Mouse (Mus musculus) CD4-positive, CD25-positive, alpha-beta regulatory T cell, adult 9 weeks (primary cell): Measurements from ENCODE around the gene Nbl1. TPM values are rescaled to one million over a fixed set of nuclear protein-coding genes. Genes with fewer than 3 reads are reported as not detected.

Experiments
- polyA plus RNA-seq: library from polyadenylated mRNA; unstranded; fragments of 100-300 nt; shearing (Covaris generic); gene quantifications from one replicate; pipeline ENCODE4 v1.2.1, GENCODE M21; 2017

Gene Nbl1
- 0.76 TPM for polyA plus RNA-seq

DNA sequence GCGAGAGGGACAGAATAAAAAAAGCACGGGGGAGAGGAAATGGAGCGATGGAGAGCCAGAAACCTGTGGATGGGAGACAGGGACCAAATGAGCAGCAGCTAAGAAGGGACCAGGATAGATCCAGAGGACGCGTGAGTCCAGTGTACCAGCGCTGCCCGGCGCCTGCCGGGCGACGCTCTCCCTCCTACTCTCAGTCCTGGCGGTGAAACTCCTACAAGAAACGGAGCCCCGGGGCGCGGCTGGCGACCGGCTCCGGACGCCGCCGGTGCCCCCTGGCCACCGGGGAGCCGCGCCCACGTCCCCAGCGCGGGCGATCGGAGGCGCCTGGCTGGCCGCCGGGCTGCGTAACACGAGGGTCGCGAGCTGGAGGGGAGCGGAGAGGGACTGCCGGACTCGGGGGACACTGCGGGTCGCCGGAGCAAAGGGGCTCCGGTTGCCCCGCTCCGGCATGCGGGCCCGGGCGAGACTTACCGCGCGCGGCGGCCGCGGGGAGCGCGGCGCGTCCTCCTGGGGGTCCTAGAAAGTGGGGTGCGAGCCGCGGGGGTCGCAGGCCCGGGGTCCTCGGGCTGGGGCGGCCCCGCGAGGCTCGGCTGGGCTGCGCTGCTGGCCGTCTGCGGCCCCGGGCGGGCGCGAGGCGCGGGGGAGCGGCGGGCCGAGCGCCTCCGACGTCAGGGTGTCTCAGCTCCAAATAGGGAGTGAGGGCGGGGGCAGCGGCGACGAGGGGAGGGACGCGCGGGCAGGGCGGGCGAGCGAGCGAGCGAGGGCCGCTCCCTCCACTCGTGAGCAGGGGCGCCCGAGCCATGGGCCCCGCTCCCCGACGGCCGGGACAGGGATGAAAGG, at the start of gene Nbl1:
TSS of gene Nbl1 (minus strand) at position 638 of the 840 bp plus-strand sequence.

DNA sequence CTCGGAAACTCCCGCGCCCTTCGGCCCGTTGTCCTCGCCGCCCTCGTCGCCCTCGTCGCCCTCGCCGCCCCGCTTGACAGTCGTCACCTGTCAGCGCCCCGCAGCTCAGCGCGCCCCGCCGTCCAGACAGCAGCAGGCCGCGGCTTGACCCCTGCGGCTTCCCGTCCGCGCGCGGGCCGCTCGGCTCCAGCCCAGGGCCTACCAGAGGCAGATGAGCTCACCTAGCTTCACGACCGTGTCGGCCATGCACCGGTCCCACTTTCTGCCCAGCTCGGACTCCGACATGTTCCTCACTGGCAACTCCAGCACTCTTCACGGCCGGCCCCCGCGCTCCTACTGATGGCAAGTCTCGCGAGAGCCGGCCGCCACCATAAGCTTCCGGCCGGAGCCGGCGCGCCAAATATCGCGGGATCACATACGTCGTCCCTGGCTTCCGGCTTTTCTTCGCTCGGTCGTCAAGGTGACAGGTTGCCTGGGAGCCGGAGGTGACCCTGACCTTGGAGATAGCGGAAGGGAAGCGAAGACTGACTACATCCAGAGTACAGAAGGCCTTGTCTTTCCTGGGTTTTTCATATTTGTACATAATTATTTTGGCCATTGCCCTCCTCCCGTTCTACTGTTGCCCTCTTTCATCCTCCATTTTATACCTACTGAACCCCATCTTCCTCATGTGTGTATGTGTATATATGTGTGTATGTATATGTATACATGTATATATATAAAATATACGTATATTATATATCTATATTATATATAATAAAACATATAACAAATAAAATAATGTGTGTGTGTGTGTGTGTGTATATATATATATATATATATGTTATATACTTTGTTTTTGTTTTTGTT, 38.1 kb upstream of the Nbl1 start, which contains the start of gene Minos1:
TSS of gene Minos1 (minus strand) at position 413 of the 849 bp plus-strand sequence.

DNA sequence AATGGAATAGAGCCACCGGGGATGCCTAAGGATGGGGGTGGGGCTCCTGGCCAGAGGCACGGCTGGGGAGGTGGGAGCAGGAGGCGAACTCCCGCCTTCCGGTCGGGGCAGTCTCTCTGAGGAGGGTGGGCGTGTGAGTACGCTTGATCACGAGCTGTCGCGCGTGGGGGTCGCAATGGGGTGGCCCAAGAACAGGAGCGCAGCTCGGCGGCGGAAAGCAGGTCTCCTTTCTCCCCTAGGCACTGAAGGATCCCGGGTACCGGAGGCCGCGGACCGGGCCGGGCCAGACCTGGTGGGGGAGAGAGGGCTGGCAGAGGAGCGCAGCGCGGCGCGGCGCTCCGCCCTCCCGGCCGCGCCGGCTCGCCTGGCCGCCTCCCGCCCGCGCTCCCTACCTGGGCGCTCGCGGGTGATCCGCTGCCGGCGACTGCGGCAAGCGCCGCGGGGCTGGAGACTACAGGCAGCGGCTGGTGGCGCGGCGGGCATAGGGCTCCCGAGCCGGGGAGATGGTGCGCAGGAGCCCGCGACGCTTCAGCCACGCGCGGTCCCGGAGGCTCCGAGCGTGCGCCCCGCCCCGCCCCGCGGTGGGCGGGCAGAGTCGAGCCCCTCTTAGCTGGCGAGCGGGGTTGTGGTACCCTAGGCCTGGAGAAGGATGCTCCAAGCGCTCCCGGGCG, 17.6 kb downstream of the Nbl1 start, which contains the start of gene Htr6:
TSS of gene Htr6 (minus strand) at position 530 of the 671 bp plus-strand sequence.

Other genes starting within 250 kb of the Nbl1 start
- gene Pla2g5, start 229.5 kb downstream of the Nbl1 start, polyA plus RNA-seq: not detected
- gene Gm13030, start 219.0 kb downstream of the Nbl1 start, polyA plus RNA-seq: not detected
- gene Pla2g2e, start 215.1 kb downstream of the Nbl1 start, polyA plus RNA-seq: not detected
- 0.32 TPM for gene Otud3, start 179.0 kb downstream of the Nbl1 start, polyA plus RNA-seq
- not detected for gene Rnf186, start 125.9 kb downstream of the Nbl1 start, polyA plus RNA-seq
- 39.6 TPM for gene Tmco4, start 120.1 kb downstream of the Nbl1 start, polyA plus RNA-seq
- not detected for gene Htr6, start 17.4 kb downstream of the Nbl1 start, polyA plus RNA-seq
- 438 TPM for gene Minos1, start 38.1 kb upstream of the Nbl1 start, polyA plus RNA-seq
- 710 TPM for gene Capzb, start 99.9 kb upstream of the Nbl1 start, polyA plus RNA-seq
- gene Pqlc2, start 217.7 kb upstream of the Nbl1 start, polyA plus RNA-seq: 12.6 TPM
- gene Akr7a5, start 217.8 kb upstream of the Nbl1 start, polyA plus RNA-seq: 7.7 TPM